Mouse (Mus musculus): ENCODE results near the gene Cep290.

- TF ChIP-seq POLR2A (IDR thresholded peaks at IDR 0.05; ENCODE audit: control insufficient read depth, low read depth, low read length) (no peak), CTCF (IDR thresholded peaks at IDR 0.05; ENCODE audit: control insufficient read depth, insufficient read depth, insufficient replicate concordance, low read depth, low read length) (no peak)
Measured at GRCm38 (mm10) chr10:100574505-100575149, 87.3 kb downstream of the Cep290 start.
